7 mouse cellular contexts compared by ENCODE assay signal in genomic region chr8:126770374-126770773, GRCm38 (mm10).
A peak's percentile ranks its signal among the peaks of the same experiment; 100 is the strongest.
DNase-seq lines count a peak whose midpoint lies in the region; ATAC-seq and TF ChIP-seq lines count a peak whose summit lies in the region.
"Not testable (repeated sequence)": the region's sequence is repeated elsewhere in the genome, so short reads cannot be mapped to it uniquely, and the experiment has no call there.

No protein-coding gene starts in this region.

- H3K36me3 ChIP-seq in intestine, embryonic 15.5 days; stomach, embryonic 14.5 days (ENCODE audit: control insufficient read depth, insufficient read depth, low read length); stomach, postnatal 0 days (ENCODE audit: control insufficient read depth, insufficient read depth, low read length): not testable (repeated sequence)

- TF ChIP-seq CTCF in stomach, postnatal 0 days (IDR thresholded peaks at IDR 0.05; ENCODE audit: low read depth), result not testable (repeated sequence)

- not testable (repeated sequence) for H3K4me2 ChIP-seq in intestine, embryonic 15.5 days (replicated peaks); stomach, embryonic 14.5 days (replicated peaks; ENCODE audit: low read depth, low read length); stomach, postnatal 0 days (replicated peaks; ENCODE audit: low read depth)

- 63% methylated on average over 2 of the region's 2 CpGs for WGBS in intestine, embryonic 15.5 days
- WGBS in stomach, embryonic 14.5 days, result 81% methylated on average over 2 of the region's 2 CpGs
- 64% methylated on average over 2 of the region's 2 CpGs for WGBS in stomach, postnatal 0 days

- H3K9me3 ChIP-seq in intestine, embryonic 15.5 days; stomach, embryonic 14.5 days (ENCODE audit: control insufficient read depth, low read depth, low read length); stomach, postnatal 0 days (ENCODE audit: control insufficient read depth, low read length): not testable (repeated sequence)

- peak; percentile 75 for DNase-seq in kidney, adult 11 months
- DNase-seq in kidney, adult 8-10 months, result peak; percentile 77 to 78
- DNase-seq in kidney, postnatal 14 days, result peak; percentile 57
- peak; percentile 72 for DNase-seq in stomach, postnatal 0 days (ENCODE audit: low spot score)

- not testable (repeated sequence) for H3K4me3 ChIP-seq in intestine, embryonic 15.5 days (replicated peaks); stomach, embryonic 14.5 days (ENCODE audit: low read depth, low read length); stomach, postnatal 0 days (ENCODE audit: low read depth, low read length)

- peaks cover 18% of the 10 kb centered on the region; the same call in 1 of the 2 replicates for H3K4me1 ChIP-seq in intestine, embryonic 15.5 days (replicated peaks)
- not testable (repeated sequence) for H3K4me1 ChIP-seq in stomach, embryonic 14.5 days (ENCODE audit: control insufficient read depth, insufficient read depth, low read length); stomach, postnatal 0 days (replicated peaks; ENCODE audit: control insufficient read depth, insufficient read depth)

- H3K9ac ChIP-seq in intestine, embryonic 15.5 days; stomach, embryonic 14.5 days (replicated peaks; ENCODE audit: low read depth, low read length); stomach, postnatal 0 days (ENCODE audit: low read length): not testable (repeated sequence)

- not testable (repeated sequence) for H3K27me3 ChIP-seq in intestine, embryonic 15.5 days (replicated peaks); stomach, embryonic 14.5 days (ENCODE audit: control insufficient read depth, insufficient read depth, low read length); stomach, postnatal 0 days (ENCODE audit: control insufficient read depth, insufficient read depth, low read length)

- TF ChIP-seq EP300 in stomach, postnatal 0 days (optimal IDR thresholded peaks at IDR 0.05), result not testable (repeated sequence)

- H3K27ac ChIP-seq in intestine, embryonic 15.5 days, result peak overlapping the region; percentile 68; the same call in 1 of the 2 replicates
- not testable (repeated sequence) for H3K27ac ChIP-seq in stomach, embryonic 14.5 days (ENCODE audit: low read length)
- H3K27ac ChIP-seq in stomach, postnatal 0 days (replicated peaks), result peak overlapping the region; percentile 35; the same call in 1 of the 2 replicates

- peak; percentile 85 for ATAC-seq in intestine, embryonic 15.5 days
- 0 out of 2 replicates have a peak, but pooled peaks have one; percentile 29 for ATAC-seq in megakaryocyte progenitor cell, adult 5-6 weeks (replicated peaks; ENCODE audit: poor library complexity)
- 0 out of 2 replicates have a peak, but pooled peaks have one; percentile 14 for ATAC-seq in stomach, embryonic 14.5 days (ENCODE audit: insufficient number of reproducible peaks, insufficient read depth, low FRiP score, low read depth)
- ATAC-seq in stomach, postnatal 0 days (ENCODE audit: low FRiP score, low TSS enrichment), result peak; percentile 71

Comparison
In these comparisons a context has a peak if more than half of its experiments do, and no peak if none do; other contexts are left out.
1. ATAC-seq: peak in every context shown above with its lines; median percentile 85 in intestine, embryonic 15.5 days; 71 in stomach, postnatal 0 days; 29 in megakaryocyte progenitor cell, adult 5-6 weeks; 14 in stomach, embryonic 14.5 days.